Mouse (Mus musculus): ENCODE data around the gene Ssx2ip.

Ssx2ip gene

GRCm38 (mm10) chr3:146404311-146405201 lies at the start of gene Ssx2ip:
Ssx2ip (plus strand) TSS chr3:146404642.
- DNase-seq (ENCODE audit: low spot score) = peak; percentile 99

GRCm38 (mm10) chr3:146355146-146355545 lies 49.3 kb upstream of the Ssx2ip start:
- DNase-seq (ENCODE audit: low spot score) = no peak

GRCm38 (mm10) chr3:146365471-146365870 lies 39.0 kb upstream of the Ssx2ip start:
- no peak for DNase-seq (ENCODE audit: low spot score)

GRCm38 (mm10) chr3:146367058-146367457 lies 37.4 kb upstream of the Ssx2ip start:
- DNase-seq (ENCODE audit: low spot score) = no peak

GRCm38 (mm10) chr3:146370553-146371095 lies 33.8 kb upstream of the Ssx2ip start:
- no peak for DNase-seq (ENCODE audit: low spot score)

- no peak for DNase-seq (ENCODE audit: low spot score)
These were observed 33.2 kb upstream of the Ssx2ip start for GRCm38 (mm10) chr3:146371201-146371600.

- no peak for DNase-seq (ENCODE audit: low spot score)
These were observed 29.8 kb upstream of the Ssx2ip start for GRCm38 (mm10) chr3:146374596-146375175.

- DNase-seq (ENCODE audit: low spot score) = no peak
These were observed 29.2 kb upstream of the Ssx2ip start for GRCm38 (mm10) chr3:146375224-146375657.

- DNase-seq (ENCODE audit: low spot score) = no peak
These were observed 27.9 kb upstream of the Ssx2ip start for GRCm38 (mm10) chr3:146376337-146377130.

GRCm38 (mm10) chr3:146377216-146377615 lies 27.2 kb upstream of the Ssx2ip start:
- no peak for DNase-seq (ENCODE audit: low spot score)

- no peak for DNase-seq (ENCODE audit: low spot score)
These were observed 25.7 kb upstream of the Ssx2ip start for GRCm38 (mm10) chr3:146378753-146379152.

- DNase-seq (ENCODE audit: low spot score) = no peak
These were observed 24.5 kb upstream of the Ssx2ip start for GRCm38 (mm10) chr3:146379740-146380466.

GRCm38 (mm10) chr3:146380874-146381273 lies 23.6 kb upstream of the Ssx2ip start:
- no peak for DNase-seq (ENCODE audit: low spot score)

GRCm38 (mm10) chr3:146381471-146381870 lies 23.0 kb upstream of the Ssx2ip start:
- DNase-seq (ENCODE audit: low spot score) = no peak

GRCm38 (mm10) chr3:146386800-146387199 lies 17.6 kb upstream of the Ssx2ip start:
- no peak for DNase-seq (ENCODE audit: low spot score)

- no peak for DNase-seq (ENCODE audit: low spot score)
These were observed 11.7 kb upstream of the Ssx2ip start for GRCm38 (mm10) chr3:146392656-146393321.

- DNase-seq (ENCODE audit: low spot score) = no peak
These were observed 10.8 kb upstream of the Ssx2ip start for GRCm38 (mm10) chr3:146393641-146394100.

- no peak for DNase-seq (ENCODE audit: low spot score)
These were observed 8.2 kb upstream of the Ssx2ip start for GRCm38 (mm10) chr3:146396256-146396655.

- DNase-seq (ENCODE audit: low spot score) = no peak
These were observed 7.5 kb upstream of the Ssx2ip start for GRCm38 (mm10) chr3:146396934-146397333.

GRCm38 (mm10) chr3:146397847-146398246 lies 6.6 kb upstream of the Ssx2ip start:
- no peak for DNase-seq (ENCODE audit: low spot score)

GRCm38 (mm10) chr3:146399203-146399602 lies 5.2 kb upstream of the Ssx2ip start:
- DNase-seq (ENCODE audit: low spot score) = no peak

Measured in ovary, postnatal 10 days (tissue).